Mouse (Mus musculus): Measurements from ENCODE around the gene Nsl1.

The Nsl1 gene

GRCm38 (mm10) chr1:191092050-191092449 is 29.2 kb downstream of the Nsl1 start:
- DNase-seq (ENCODE audit: low read depth in 2 of 2, low spot score in 2 of 2), result no peak

DNA sequence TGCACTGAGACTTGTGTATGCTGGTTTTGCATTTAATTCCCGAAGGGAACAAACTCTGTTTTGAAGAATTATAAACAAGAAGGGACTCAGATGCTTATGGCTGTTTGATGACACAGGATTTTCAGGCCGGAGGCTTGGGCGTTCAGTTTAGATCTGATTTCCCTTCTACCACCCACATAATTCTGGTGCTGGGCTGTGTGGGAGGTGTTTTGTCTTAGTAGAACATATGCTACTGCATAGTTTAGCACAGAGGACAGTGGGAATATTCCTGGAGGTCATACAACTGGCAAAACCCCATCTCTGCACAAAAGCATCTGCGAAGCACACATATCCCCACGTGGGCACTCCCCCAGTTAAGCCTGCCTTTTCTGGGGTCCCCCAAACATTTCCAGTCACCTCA is 30.8 kb downstream of the Nsl1 start:
- no peak for DNase-seq (ENCODE audit: low read depth in 2 of 2, low spot score in 2 of 2)

GRCm38 (mm10) chr1:191095019-191095418 is 32.2 kb downstream of the Nsl1 start:
- DNase-seq (ENCODE audit: low read depth in 2 of 2, low spot score in 2 of 2), result no peak

DNA sequence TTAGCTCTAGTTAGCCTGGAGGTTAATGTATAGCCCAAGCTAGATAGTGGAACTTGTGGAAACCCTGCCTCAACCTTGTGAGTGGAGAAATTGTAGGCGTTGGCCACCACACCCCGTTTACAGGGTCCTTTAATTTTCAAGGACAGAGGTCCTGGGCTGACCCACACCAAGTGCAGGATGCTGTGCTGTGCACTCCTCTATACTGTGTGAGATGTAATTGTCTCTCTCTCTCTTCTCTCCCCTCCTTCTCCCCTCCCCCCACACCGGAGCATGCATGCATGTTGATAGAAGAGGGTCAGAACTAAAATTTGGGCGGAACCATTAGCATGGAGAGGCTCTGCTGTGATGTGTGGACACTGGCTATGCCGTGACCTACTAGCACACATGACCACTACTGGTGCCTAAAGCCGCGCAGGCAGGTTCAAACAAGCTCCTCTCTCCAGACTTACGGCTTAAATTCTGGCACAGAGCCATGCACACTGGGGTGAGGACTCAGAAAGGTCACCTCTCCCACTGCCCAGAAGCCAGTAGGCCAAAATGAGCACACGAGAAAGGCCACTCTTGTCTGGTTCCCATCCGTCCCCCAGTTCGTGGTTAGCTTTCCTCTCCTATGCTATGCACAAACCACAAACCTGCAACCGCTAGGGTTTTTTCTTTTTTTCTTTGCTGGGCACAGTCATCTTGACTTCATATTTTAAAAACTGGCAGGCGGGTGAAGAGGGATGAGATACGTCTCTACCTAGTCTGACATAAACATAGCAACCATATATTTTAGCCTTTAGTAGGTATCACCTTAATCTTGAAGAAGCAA is 34.3 kb downstream of the Nsl1 start:
- DNase-seq (ENCODE audit: low read depth in 2 of 2, low spot score in 2 of 2), result no peak

- peak in 1 of 2 experiments; percentile 12 for DNase-seq (ENCODE audit: low read depth in 2 of 2, low spot score in 2 of 2)
These were observed 35.3 kb downstream of the Nsl1 start, which contains the start of gene Batf3 for GRCm38 (mm10) chr1:191097802-191098747. TSS of gene Batf3 (plus strand) at chr1:191097847.

DNA sequence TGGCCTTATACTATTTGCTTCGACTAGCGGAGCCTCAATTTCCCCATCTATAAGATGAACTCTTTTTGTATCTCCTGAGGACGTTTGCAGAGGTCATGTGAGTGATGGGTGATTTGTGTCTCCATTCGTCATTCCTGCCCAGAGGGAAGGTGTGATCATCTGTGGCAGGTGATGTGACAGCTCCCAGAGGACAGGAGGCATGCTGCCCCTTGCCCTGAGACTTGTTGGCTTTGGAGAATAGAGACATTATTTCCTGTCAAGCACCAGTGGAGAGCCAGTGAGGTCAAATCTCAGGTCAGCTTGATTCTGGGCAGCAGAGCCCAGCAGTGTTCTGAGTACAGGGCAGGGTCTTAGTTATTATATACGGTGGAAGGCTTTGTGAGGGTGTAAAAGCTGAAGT is 36.3 kb downstream of the Nsl1 start:
- no peak for DNase-seq (ENCODE audit: low read depth in 2 of 2, low spot score in 2 of 2)

- no peak for DNase-seq (ENCODE audit: low read depth in 2 of 2, low spot score in 2 of 2)
These were observed 37.0 kb downstream of the Nsl1 start for GRCm38 (mm10) chr1:191099772-191100291.

DNA sequence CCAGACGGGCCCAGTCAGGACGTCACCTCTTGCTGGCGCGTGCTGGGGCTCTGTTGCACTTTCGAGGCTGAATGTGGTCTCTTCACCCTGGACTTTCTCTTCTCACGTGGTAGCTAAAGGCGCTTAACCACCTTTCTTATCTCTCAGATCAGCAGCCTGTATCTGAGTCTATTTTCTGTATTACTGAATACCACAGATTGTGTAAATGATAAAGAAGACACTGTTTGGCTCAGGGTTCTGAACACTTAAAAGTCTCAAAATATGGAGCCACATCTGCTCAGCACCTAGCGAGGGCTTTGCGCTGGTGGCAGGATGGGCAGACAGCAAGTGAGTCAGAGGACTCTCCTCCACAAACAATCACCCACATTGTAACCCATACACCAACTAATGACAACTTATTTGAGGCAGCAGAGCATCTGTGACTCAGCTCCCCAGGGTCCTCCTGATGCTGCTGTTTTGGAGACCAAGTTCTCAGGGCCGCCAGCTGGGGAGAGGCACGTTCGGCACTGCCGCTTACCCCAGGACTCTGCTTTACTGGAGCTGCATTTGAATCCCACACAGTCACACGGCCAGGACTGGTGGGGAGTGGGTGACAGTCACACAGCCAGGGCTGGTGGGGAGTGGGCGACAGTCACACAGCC is 40.0 kb downstream of the Nsl1 start:
- no peak for DNase-seq (ENCODE audit: low read depth in 2 of 2, low spot score in 2 of 2)

DNA sequence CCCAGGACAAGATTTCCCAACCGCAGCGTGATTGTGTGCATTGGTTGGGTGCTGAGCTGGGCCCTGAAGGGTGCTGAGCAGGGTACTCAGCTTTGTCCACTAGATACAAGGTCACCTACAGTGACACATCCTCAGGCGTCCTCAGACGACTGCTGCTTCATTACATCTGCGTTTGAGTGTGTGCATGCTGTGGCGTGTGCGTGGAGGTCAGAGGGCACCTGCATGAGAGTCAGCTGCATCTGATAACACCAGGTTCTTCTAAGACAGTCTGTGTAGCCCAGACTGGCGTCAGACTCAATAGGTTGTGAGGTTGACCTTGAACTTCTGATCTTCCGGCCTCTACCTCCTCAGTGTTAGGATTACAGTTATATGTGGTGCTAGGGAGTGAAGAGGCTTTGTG is 42.4 kb downstream of the Nsl1 start:
- DNase-seq (ENCODE audit: low read depth in 2 of 2, low spot score in 2 of 2), result no peak

DNA sequence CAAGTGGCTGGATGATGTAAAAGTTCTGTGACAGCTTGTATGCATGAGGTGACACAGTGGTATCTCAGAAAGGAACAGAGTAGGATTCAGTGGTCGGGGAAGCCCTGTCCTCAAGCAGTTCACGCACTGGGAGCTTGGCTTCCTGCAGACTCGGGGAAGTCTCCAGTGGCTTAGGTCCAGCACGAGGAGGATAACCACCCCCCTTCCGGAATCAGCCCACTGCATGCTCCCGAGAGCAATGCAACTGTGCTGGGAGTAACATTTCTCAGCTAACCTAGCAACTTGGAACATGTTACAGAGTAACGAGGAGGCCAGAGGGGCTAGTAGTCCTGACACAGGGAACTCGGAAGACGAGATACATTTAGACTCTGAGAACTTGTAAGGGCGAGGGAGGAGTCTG is 44.5 kb downstream of the Nsl1 start:
- no peak for DNase-seq (ENCODE audit: low read depth in 2 of 2, low spot score in 2 of 2)

DNA sequence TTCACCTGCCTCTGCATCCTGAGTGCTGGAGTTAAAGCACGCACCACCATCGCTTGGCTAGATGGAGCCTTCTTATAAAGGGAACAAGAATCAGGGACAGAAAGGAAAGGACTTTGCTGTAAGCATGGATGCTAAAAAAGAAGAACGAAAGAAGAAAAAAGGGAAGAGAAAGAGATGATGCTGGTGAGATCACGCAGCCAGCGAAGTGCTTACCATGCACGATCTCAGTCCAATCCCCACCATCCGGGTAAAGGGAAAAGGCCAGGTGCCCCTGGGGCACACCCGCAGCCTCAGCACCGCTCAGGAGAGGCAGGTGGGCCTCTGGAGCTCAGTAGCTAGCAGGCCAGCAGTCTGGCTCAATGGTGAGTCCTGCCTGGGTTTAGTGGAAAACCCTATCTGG is 47.1 kb downstream of the Nsl1 start:
- no peak for DNase-seq (ENCODE audit: low read depth in 2 of 2, low spot score in 2 of 2)

DNA sequence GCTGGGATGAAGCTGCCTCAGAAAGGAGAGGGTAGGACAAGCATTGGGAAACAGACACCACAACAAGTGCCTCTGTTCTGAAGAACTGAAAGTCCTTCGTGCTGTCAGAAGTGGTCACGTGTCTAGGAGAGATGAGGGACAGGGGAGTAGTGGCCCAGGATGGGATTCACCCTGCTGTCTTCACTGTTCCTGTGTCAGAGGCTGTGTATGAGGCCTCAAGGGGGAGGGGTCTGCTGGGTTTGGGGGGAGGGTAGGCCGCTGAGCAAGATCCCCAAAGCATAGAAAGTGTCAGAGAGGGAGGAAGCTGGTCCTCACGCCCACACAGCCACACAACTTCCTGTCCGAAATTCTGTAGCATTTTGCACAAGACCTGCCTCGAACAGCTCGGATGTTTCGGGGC is 48.3 kb downstream of the Nsl1 start:
- no peak for DNase-seq (ENCODE audit: low read depth in 2 of 2, low spot score in 2 of 2)

DNA sequence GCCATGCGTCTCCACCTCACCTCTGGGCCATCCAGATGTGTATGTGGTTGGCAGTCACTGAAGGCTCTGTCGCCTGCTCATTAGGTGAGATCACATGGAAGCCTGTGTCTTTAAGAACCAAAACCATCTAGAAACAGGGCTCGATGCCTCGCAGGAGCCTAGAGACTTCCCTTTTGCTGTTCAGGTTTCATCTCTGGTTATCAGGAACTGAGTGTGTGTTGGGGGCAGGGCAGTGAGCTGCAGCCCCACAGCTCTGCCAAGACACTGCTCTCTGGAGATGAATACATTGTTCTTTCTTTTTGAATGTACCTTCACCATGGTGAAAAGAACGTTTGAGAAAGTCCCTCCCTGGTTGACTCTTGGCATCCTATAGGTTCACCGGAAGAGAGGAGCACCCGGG is 52.1 kb downstream of the Nsl1 start:
- no peak for DNase-seq (ENCODE audit: low read depth in 2 of 2, low spot score in 2 of 2)

GRCm38 (mm10) chr1:191115514-191116238 is 52.9 kb downstream of the Nsl1 start:
- DNase-seq (ENCODE audit: low read depth in 2 of 2, low spot score in 2 of 2), result no peak

GRCm38 (mm10) chr1:191122744-191123143 is 59.9 kb downstream of the Nsl1 start:
- no peak for DNase-seq (ENCODE audit: low read depth in 2 of 2, low spot score in 2 of 2)

DNA sequence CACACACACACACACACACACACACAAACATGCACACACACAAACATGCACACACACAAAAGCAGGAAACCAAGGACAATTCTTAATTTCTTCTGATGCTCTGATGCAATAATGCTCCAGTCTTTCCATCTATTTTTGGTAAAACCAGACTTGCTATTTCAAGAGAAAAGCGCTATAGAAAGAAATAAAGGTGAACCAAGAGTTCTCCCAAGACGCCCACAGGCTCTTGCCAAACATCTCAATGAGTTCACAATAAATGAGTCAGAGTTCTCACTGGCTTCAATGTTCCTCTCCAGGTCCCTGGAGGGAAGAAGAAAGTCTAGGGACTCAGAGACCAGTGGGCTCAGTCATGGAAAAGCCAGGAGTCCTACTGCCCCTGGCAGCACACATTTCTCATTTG is 60.9 kb downstream of the Nsl1 start:
- no peak for DNase-seq (ENCODE audit: low read depth in 2 of 2, low spot score in 2 of 2)

DNA sequence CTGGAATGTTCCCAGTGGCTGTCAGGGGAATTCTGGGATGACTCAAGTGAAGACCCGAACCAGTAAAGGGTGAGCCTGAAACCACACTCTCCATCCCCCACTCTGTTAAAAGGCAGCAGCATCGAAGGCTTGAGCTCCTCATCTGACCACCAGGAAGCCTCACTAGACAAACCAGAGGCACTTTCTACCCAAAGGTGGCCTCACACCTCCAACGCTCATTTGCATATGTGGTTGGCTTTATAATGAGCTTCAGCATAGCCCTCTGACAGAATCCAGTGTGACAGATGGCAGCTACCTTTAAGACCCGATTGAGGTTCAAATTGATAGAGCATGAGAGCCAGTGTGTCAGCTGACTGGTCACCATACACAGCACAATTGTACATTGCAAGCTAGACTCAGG is 61.5 kb downstream of the Nsl1 start:
- no peak for DNase-seq (ENCODE audit: low read depth in 2 of 2, low spot score in 2 of 2)

- peak; percentile 40 to 51 for DNase-seq (ENCODE audit: low read depth in 2 of 2, low spot score in 2 of 2)
These were observed 63.2 kb downstream of the Nsl1 start for GRCm38 (mm10) chr1:191125811-191126638.

DNA sequence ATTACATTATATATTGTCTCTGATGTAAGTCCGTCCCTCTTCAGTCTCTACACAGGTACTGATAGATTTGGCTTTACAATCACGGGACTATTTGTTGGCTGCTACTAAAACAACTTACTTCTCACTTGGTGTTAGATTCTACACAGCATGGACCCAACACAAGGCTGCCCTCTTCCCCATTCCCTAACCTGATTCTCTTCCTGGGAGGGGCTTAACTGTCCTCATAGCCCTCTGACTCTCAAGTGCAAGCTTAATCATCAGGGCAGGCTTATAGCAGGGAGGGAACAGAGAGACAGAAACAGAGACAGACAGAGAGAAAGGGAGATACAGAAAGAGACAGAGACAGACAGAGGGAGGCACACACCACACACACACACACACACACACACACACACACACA is 68.9 kb downstream of the Nsl1 start:
- DNase-seq (ENCODE audit: low read depth in 2 of 2, low spot score in 2 of 2), result no peak

DNA sequence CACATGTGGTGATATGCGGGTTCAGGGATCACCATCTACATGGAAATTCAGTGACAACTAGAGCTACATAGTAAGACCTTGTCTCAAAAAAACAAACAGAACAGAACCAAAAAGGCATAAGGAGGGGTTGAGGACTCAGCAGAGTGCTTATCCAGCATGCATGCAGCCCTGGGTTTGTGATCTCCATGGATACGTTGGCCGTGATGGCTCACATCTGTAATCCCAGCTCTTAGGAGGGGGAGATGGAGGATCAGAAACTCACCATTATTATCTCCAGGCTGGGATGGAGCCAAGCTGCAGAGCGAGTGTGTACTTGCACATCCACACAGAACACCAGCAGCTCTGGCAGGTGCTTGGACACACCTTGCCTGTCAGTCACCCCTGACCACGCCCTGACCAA is 69.4 kb downstream of the Nsl1 start:
- DNase-seq (ENCODE audit: low read depth in 2 of 2, low spot score in 2 of 2), result no peak

All from CD8-positive naive resting alpha-beta T cell, adult 2 months (primary cell).